Mouse (Mus musculus) heart, postnatal 14 days (tissue): ENCODE data around the gene Ifi203. TPM values are rescaled to one million over a fixed set of nuclear protein-coding genes. Genes with fewer than 3 reads are reported as not detected.
A peak's percentile ranks its signal among the peaks of the same experiment; 100 is the strongest.
"Not testable (repeated sequence)": the region's sequence is repeated elsewhere in the genome, so short reads cannot be mapped to it uniquely, and the experiment has no call there.

Experiments used
- DNase-seq, 2 experiments: peaks; one replicate each; pipeline ENCODE4 v3.0.0; 2021 to 2022
- intact Hi-C: fragments of 180-260 bp; cut with DNase I; formaldehyde crosslinking; loops from one replicate; pipeline ENCODE4 v1.15.1; 2025
- long read RNA-seq, 2 experiments: library from polyadenylated mRNA; stranded (forward); transcript quantifications; one replicate each; pipeline ENCODE4 v2.0.0; 2021
- total RNA-seq, 2 experiments: library from RNA; stranded (reverse); gene quantifications; 2 replicates each; pipeline ENCODE4 v1.2.3; 2021

The Ifi203 gene
- total RNA-seq = 10 to 100 TPM; 12.4 to 15.4 TPM
- long read RNA-seq, experiment 1, partial matches to known transcripts = 0 of 1 reads
- long read RNA-seq, experiment 1, other reads (novel, unspliced or antisense) = 1 of 1 reads
- long read RNA-seq, experiment 2, partial matches to known transcripts = 0 of 1 reads
- long read RNA-seq, experiment 2, other reads (novel, unspliced or antisense) = 0 of 1 reads

DNA sequence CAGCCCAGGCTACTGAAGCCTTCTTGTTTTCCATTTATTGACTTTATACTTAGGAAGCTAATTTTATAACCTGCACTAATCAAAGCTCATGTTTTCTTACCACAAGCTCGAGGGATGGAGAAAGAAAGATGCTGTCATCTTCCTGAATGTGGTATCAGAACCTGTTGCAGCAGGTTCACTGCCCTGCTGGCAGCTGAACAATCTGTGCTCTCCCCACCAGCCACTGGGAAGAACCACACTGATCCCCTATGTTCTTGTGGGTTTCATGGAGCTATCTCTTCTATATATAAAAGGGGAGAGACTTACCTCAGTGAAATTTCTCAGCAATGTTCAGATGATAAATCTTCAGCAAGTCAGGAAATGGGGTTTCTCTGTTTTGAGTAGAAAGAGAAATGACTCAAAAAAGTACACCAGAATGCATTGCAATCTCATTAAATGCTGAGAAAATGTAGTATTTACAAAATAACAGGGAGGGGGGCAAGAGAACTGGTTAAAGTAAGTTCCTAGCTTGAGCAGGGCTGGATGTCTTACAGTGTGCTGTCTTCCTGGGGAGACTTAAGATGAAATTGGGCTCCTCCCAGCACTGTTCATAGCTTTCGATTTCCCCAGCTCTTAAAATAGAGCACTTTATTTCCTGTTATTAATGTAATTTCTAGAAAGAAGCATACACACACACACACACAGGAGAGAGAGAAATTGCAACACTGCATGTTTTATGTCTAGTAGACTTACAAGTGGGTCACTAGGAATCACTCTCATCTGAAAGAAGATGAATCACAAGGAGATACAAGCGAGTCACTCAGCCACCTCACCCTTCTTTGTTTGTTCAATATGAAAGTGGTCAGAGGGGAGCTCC lies at the start of gene Ifi203, which contains the start of gene Mndal:
Gene Ifi203 (minus strand): TSS at position 749 of the 856 bp plus-strand sequence.
Gene Mndal (minus strand): TSS at position 568 of the 856 bp plus-strand sequence.
- DNase-seq = not testable (repeated sequence)
- intact Hi-C loops = loop anchor here (10.0 kb wide), 1 partner anchor 67 kb away; no protein-coding TSS in a partner anchor

DNA sequence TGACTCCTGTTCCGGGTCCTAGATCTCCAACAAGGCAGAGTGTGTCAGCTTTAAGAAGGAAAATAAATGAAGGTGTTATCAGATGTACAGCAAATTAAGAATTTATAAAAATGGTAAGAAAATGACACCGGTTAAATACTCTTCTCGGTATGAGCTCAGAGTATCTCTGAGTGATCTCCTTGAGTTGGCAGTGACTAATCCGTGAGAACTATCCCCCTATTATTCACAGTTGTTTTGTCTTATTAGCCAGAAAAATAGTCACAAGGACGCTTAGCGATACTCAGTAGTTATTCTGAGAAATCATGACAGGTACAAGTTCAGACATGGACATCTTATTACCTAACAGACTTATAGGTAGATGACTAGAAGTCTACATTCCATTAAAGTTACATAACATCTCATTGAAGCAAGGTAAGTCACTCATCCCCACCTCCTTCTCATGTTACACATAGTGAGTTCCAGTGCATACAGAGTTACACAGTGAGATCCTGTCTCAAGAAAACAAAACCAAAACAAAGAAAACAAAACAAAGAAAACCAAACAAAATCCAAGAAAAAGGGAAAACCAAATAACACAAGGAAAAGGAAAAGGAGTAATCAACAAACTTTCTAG lies 40.3 kb upstream of the Ifi203 start, which contains the start of gene Ifi202b:
Gene Ifi202b (minus strand): TSS at position 51 of the 612 bp plus-strand sequence.
- DNase-seq, intact Hi-C loops: not testable (repeated sequence)

DNA sequence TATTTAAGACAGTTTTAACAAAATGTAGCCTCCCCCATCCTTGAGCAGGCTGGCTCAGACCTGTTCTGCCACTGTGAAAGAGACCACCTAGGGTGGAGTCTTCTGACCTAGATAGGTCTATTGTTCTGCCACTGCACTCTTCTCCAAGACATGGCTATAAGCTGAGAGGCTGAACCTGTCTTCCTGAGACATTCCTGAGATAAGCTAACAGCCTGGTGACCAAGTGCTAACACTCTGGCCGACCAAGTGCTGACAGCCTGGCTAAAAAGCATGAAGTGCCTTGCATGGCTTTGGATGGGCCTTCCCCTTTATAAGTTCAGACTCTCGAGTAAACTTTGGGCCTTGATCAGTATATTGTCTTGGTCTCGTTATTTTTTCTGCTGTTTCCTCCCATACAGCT lies 38.6 kb upstream of the Ifi203 start:
- intact Hi-C loops, DNase-seq: not testable (repeated sequence)

DNA sequence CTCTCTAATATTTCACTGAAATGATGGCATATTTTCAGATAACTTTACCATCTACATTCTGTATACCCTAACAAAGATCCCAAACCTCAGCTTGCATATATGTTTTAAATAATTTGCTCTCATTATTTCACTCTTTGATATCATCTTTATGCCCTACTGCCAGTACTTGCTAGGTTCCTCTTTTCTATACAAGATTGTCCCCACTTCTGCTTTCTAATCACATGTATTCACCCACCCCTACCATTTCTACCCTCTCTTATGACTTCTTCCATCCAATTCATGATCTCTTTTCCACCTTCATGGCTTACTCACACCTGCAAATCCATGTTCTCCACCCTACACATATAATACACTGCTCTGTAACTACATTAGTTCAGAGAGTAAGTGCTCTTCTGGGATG lies 35.1 kb upstream of the Ifi203 start:
- intact Hi-C loops = no loop called here
- DNase-seq = no peak

DNA sequence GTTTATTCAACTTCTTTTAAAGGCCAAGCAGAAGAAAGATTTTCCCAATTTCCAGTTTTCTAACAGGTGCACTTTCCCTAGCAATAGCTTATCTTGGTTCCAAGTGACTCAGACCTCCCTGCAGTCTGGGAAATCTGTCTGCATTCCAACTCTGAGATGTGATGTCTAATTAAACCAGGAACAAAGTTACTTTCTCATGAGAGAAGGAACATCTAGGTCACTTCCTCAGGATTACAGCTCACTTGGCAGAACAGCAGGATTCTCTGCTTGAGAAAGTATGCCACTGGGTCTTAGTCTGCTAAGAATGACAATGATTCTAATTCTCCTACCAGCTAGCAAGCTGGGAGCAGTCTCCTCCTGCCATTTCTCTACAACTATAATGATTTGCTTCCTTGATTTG lies 30.6 kb upstream of the Ifi203 start:
- peak in 1 of 2 experiments; percentile 5 for DNase-seq
- intact Hi-C loops = no loop called here

DNA sequence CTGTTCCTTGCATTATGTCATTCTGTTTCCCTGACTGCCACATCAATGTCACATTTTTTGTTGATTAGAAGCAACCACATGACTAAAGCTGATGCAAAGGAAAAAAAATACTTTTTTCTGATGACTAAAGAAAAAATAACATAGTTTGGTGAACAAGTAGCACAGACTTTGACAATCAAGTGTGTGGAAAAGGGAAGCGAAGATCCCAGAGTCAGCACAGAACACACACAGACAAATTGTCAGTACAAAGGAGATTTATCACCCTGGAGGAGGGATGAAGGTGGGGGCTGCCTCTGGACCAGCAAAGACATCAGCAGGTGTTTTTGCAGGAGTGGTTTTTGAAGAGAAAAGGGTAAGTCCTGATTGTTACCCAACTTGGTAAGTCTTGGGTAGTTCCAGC lies 19.0 kb upstream of the Ifi203 start:
- intact Hi-C loops, DNase-seq: not testable (repeated sequence)

DNA sequence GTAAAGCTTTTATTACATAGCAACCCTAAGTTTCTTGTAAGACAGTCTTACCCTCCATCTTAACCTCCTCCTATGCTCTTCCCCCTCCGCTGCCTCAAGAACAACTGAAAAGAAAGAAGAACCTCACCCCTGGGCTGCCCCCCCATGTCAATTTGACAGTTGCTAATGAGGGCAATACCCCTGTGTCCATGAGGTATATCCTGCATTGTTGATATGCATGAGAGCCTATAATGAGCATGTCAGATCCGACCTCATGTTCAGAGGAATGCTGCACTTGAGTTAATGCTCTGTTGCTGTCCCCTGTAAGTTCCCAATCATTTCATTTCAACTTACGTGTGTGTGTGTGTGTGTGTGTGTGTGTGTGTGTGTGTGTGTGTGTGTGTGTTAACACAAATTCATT lies 17.5 kb upstream of the Ifi203 start:
- intact Hi-C loops, DNase-seq: not testable (repeated sequence)

DNA sequence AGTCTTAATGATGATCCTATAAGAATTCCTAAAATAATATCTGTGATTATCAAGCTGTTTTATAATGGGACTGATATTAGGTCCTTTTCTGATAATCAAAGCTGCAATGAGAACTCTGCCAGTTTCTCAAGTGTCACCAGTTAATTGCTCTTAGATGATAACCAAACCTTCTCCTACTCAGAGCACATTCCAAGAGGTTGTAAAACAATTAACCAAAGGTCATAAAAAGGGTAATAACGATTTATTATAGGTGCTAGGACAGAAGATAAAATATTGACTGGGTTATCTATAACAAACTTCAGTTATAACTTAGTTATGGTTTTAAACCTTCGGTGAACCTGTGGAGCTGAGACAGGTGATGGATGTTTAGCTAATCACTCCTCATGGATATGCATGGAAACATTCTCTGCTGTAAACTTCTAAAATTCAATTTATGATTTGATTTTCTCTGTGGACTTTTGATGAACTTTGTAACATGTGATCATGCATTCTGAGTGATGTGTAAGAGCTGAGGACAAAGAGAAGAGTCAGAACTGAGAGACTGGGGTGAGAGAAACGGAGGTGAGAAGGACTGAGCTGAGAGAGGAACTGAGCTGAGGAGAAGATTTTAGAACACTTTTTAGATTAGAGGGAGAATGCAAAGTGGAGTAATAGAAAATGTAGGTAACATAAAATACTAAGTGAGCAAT lies 13.5 kb upstream of the Ifi203 start:
- intact Hi-C loops, DNase-seq: not testable (repeated sequence)

DNA sequence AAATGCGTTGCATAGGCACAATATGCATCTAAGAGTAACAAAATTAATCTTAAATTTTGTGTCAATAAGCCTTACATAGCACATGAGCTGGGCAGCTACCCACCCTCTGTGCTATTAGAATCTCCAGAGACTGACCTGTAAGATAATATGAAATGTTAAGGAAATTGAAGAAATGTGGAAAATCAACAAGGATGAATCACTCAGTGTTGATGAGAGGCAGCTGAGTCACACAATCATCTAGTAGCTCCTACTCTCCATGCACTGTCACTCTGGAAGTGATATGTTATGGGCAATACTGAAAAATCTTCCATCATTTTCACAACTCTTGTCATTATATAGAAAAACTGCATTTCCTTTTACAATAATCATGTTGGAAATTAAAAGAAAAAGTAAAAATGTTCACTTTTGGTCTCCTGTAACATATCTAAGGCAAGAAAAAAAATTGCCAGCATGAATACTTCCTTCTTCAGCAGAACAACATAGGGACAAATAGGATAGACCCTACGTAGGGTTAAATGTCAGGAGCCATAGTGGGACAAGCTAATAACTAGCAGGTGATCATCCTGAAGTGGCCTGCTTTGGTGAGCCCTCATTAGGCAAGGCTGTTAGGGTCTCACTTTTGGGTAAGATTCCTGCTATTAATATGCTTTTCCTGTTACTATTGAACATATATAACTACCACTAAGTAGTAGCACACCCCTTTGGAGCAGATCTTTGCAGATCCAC lies 12.8 kb upstream of the Ifi203 start:
- intact Hi-C loops = no loop called here
- DNase-seq = no peak

DNA sequence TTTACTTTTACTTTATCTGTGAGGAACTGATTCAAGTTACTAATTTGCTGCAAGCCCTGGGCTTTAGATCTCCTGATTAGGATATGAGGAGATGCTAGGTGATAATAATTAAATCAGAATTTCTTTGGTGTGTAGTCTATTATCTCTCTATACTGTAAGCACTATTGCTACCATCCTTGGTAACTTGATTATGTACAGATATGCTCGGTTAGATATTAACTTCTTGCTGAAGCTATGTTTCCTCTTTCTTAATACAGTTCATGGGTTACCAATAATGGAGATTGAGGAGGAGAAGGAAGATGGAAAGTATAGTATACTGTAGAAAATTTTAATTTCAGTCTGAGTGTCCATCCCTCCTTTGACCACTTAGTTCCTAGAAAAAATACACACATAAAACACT lies 11.1 kb upstream of the Ifi203 start:
- intact Hi-C loops = no loop called here
- no peak for DNase-seq

DNA sequence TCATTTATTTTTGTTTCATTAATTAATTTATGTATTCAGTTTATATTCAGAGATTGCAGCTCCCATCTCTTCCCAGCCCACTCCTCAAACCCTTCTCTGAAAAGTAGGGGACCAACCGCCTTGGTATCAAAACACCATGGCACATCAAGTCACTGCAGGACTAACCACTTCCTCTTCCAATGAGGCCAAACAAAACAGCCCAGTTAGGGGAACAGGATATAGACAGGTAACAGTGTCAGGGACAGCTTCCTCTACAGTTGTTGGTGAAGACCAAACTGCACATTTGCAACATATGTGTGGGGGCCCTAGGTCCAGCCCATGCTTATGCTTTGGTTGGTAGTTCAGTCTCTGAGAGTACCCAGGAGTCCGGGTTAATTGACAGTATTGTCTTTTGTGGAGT lies 6.6 kb upstream of the Ifi203 start:
- not testable (repeated sequence) for DNase-seq
- intact Hi-C loops = loop anchor here (10.0 kb wide), 1 partner anchor 74 kb away; no protein-coding TSS in a partner anchor

DNA sequence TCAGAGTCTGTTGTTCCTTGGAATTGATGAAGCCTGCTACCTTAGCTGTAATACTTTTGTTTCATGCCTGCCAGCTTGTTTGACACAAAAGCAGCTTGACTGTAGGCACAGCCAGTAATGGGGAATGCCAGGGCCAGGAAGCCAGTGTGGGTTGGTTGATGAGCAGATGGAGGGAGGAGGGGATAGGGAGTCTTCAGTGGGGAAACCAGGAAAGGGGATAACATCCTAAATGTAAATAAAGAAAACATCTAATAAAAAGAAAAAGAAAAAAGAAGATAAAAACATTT lies 251 bp upstream of the Ifi203 start:
- intact Hi-C loops = loop anchor here (10.0 kb wide), 1 partner anchor 68 kb away; no protein-coding TSS in a partner anchor
- not testable (repeated sequence) for DNase-seq

DNA sequence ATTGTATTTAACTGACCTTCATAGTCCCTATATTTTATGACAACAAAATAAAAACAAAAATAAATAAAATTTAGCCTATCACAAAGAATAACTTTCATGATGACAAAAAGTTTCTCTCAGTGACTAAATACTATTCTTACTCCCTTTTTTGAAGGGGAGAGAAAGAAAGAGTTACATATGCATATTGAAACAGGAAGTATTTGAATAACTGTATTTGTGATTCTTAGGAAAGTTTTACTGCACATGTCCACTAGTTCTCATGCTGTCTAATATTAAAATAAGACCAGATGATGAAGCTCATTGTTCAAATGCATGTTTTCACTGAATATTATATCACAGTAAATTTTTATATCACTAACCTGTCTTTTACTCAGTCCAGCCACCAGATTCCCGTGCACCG lies 950 bp downstream of the Ifi203 start:
- intact Hi-C loops = loop anchor here (10.0 kb wide), 1 partner anchor 67 kb away; no protein-coding TSS in a partner anchor
- not testable (repeated sequence) for DNase-seq

DNA sequence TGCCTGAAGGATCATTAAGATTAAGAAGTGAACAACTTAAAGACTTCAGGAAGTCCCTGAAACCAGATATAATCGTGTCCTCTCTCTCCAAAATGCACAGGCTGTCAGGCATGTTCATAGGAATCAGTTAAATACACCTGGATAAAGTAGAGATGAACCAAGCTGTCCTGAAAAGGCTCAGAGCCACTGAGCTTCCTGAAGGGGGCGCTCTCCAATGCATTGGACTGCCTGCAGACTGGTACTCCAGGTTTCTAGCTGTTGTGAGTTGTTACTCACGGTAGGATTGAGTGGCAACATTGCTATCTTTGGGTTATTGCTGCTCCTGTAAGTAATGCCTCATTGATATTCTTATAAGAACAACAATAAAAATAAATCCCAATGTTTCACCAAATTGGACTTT lies 23.2 kb downstream of the Ifi203 start:
- DNase-seq, intact Hi-C loops: not testable (repeated sequence)

DNA sequence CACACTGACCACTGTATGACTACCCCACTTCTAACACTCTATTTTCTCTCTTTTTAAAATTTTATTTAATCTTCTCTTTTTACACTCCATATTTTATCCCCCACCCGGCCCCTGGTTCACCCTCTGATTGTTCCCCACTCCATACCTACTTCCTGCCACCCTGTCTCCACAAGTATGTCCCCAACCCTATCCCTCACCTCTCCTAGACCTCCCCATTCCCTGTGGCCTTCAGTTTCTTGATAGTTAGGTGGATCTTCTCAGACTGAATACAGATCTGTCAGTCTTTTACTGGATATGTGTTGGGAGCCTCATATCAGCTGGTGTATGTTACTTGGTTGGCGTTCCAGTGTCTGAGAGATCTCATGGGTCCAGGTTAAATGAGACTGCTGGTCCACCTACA lies 27.9 kb downstream of the Ifi203 start:
- intact Hi-C loops = no loop called here
- no peak for DNase-seq

DNA sequence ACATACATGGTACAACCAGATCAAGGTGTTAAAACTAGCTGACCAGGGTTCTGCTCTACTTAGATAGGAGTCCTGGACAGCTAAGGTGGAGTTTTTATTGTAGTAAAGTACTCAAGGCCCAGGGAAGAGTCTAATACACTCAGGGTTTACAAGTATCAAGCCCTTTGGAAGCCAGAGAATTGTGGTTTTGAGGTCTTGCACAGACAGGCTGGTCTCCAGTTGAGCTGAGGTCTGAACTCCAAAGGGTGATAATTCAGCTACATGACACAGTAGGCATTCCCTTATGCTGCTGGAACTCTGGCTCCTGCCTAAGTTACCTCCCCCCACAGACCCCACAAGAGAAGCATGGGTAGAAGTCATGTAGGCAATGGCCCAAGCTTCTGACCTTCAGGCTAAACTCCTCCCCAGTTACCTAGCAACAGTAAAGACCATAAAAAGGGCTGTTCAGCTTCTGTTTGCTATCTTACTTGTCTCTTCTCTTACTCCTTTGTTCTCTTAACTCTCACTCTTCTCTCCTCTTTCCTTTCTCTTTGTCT lies 29.1 kb downstream of the Ifi203 start:
- intact Hi-C loops, DNase-seq: not testable (repeated sequence)

DNA sequence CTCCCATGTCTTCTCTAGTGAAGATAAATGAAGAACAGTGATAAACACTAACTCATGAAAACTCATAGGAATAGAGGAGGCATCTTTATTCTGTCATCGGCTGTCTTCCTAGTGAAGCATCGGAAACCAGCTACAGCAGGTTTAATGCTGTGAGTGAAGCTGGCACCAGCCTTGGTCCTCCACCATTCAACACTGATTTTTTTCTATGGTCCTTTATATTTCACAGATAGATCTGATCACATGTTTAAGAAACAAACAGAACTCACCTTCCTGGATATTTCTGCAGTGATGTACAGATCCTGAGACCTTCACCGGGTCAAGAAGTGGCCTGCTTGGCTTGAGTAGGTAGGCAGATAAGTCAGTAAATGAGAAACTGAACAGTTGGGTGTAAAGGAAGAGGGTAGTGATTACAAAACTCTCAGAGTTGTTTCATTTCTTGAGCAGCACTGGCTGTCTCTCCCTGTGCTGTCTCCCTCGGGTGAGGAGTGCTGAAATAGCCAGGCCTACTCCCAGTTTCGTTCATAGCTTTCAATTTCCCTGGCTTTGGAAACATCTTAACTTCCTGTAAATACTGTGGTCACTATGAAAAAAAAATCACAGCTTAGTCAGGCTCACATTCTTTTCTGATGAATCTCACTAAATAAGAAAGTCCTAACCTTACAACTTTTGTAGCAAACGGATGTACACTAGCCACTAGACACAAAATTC lies 29.8 kb downstream of the Ifi203 start, which contains the start of gene Ifi211:
Gene Ifi211 (minus strand): TSS at position 499 of the 708 bp plus-strand sequence.
- peak; percentile 10 to 20 for DNase-seq
- intact Hi-C loops = not testable (repeated sequence)

DNA sequence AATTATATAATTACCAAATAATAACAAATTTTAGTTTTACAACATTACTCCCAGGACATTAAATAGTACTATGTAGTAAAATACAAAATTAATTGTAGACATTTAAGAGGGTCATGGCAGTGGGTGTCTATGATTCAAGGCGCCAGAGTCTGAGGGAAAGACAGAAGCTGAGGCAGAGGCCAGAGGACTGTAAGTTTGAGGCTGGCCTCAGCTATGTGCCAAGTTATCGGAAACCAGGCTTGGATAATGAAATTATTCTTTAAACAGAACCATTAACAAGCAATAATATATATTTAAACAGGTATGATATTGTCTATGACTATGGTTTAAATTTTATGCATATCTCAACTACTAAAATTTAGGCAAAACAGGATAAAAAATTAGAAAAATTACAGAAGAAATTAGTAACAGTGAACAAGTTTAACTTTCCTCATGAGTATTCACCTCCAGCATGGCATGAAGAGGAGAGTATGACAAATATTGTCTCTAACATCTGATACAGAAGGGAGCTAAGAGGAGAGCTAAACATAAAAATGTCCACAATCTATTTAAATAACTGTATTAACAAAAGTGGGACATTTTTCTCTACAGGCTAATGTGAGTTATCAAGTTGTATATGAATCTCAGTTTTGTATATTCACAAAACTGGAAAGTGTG lies 30.5 kb downstream of the Ifi203 start:
- no peak for DNase-seq
- intact Hi-C loops = no loop called here
